Mouse (Mus musculus) lung, postnatal 0 days (tissue): ENCODE measurements at regions not wholly inside any gene's neighbourhood (a gene's known extent, or its start where the extent isn't known, plus 50 kb on each side); places are given as distances from the start of the nearest gene placed in this dataset.

Experiments
- CTCF ChIP-seq: IDR thresholded peaks from 2 replicates; pipeline ENCODE4 v1.5.1; 2016; ENCODE audit warnings: antibody characterized with exemption, mild to moderate bottlenecking
- EP300 ChIP-seq: IDR thresholded peaks from 2 replicates; pipeline ENCODE4 v1.6.1; 2016; ENCODE audit warnings: antibody characterized with exemption, mild to moderate bottlenecking, control low read depth

GRCm38 (mm10) chr2:22024438-22024837 lies 202.9 kb upstream of the Myo3a start:
- TF ChIP-seq EP300 (no peak), CTCF (no peak)
